Mouse (Mus musculus) small intestine, adult 2 months (tissue): ENCODE data around the gene Sept9. TPM values are rescaled to one million over a fixed set of nuclear protein-coding genes. Genes with fewer than 3 reads are reported as not detected.

ENCODE experiments used
- H3K27ac ChIP-seq: fragments of 200-500 bp; 2 replicates; pipeline ENCODE4 v1.5.1; 2012; ENCODE audit warnings: low read depth, low read length, control low read depth, inconsistent platforms; ENCODE audit not compliant: insufficient read depth
- H3K27me3 ChIP-seq: fragments of 200-500 bp; 2 replicates; pipeline ENCODE4 v1.6.1; 2012; ENCODE audit warnings: mild to moderate bottlenecking, moderate library complexity, low read length, inconsistent platforms; ENCODE audit not compliant: control insufficient read depth, insufficient read depth
- H3K36me3 ChIP-seq: fragments of 200-500 bp; 2 replicates; pipeline ENCODE4 v1.6.1; 2012; ENCODE audit warnings: mild to moderate bottlenecking, low read length, control low read depth, inconsistent platforms; ENCODE audit not compliant: control insufficient read depth, insufficient read depth
- H3K4me1 ChIP-seq: fragments of 200-500 bp; 2 replicates; pipeline ENCODE4 v1.6.1; 2012; ENCODE audit warnings: low read length, inconsistent platforms, mixed read lengths; ENCODE audit not compliant: control insufficient read depth, insufficient read depth, insufficient read length
- H3K4me3 ChIP-seq: fragments of 200-500 bp; 2 replicates; pipeline ENCODE4 v1.5.1; 2012; ENCODE audit warnings: low read depth, mild to moderate bottlenecking, control low read depth, inconsistent platforms, low read length, moderate library complexity
- CTCF ChIP-seq: fragments of 200-500 bp; IDR thresholded peaks from 2 replicates; pipeline ENCODE4 v1.5.1; 2012; ENCODE audit warnings: low read depth, mild to moderate bottlenecking, control low read depth, inconsistent platforms, low read length, moderate library complexity, mixed read lengths; ENCODE audit not compliant: insufficient replicate concordance, insufficient read length; ENCODE audit errors: extremely low read depth
- POLR2A ChIP-seq: fragments of 200-500 bp; IDR thresholded peaks from 2 replicates; pipeline ENCODE4 v1.6.1; 2012; ENCODE audit warnings: low read depth, mild to moderate bottlenecking, control low read depth, inconsistent platforms, low read length, moderate library complexity
- WGBS: fragments of 180-500 bp; shearing (Covaris S2); methylation state at CpG from one replicate; pipeline ENCODE4 v1.1.7; 2018; 5-methylcytosine and 5-hydroxymethylcytosine counted together
- polyA plus RNA-seq: library from polyadenylated mRNA; depleted of rRNA; stranded (reverse); fragments of >200 nt; gene quantifications from 2 replicates; pipeline ENCODE4 v1.2.3, GENCODE M21; 2012

Sept9 gene
- polyA plus RNA-seq, 1 experiment: 31.0 TPM

DNA sequence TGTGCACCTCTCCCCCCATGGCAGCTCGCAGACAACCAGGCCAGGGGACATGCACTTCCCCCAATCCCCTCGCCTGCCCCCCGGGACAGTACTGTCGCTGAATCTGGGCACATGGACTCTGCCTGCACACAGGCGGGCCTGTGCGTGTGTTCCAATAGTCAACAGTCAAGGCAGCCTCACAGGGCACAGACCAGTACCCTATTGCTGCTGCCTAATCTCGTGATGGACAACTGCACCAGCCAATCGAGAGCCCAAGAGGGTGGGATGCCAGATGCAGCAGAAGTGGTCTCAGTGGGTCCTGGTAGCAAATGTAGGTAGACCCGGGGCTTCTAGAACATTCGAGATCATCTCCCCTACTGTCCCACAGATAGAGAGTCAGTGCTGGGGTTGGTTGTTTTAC, 187.8 kb downstream of the Sept9 start:
- Histone ChIP-seq H3K36me3 (no peaks in the 10 kb centered on the region), H3K27me3 (peaks cover 10% of the 10 kb centered on the region; the same call in 1 of the 2 replicates), H3K4me3 (no peak overlapping the region), H3K27ac (no peak overlapping the region), H3K4me1 (peaks cover 13% of the 10 kb centered on the region)
- TF ChIP-seq CTCF: no peak
- TF ChIP-seq POLR2A: no peak
- 43% methylated on average over 10 of the region's 10 CpGs for WGBS

DNA sequence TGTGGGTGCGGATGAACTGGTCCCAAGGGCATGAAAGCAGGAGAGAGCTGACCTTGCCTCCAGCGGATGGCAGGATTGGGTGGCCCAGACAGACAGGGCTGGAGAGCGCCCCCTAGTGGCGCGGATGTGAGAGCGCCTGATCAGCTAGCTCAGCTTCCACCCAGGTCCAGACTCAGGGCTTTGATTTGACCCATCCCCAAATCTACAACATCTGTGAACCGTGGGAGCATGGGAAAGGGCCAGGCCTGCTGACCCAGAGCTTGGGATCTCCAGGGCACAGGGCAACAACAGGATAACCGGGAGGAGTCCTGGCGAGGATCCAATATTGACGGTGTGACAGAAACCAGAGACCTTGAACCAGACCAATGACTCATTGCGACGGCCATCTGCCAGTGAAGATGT, 190.5 kb downstream of the Sept9 start:
- Histone ChIP-seq H3K27ac (no peak overlapping the region), H3K4me1 (peaks cover 13% of the 10 kb centered on the region), H3K36me3 (no peaks in the 10 kb centered on the region), H3K4me3 (no peak overlapping the region), H3K27me3 (peaks cover 10% of the 10 kb centered on the region)
- 12% methylated on average over 12 of the region's 12 CpGs for WGBS
- TF ChIP-seq POLR2A: no peak
- peak; percentile 82 for TF ChIP-seq CTCF

DNA sequence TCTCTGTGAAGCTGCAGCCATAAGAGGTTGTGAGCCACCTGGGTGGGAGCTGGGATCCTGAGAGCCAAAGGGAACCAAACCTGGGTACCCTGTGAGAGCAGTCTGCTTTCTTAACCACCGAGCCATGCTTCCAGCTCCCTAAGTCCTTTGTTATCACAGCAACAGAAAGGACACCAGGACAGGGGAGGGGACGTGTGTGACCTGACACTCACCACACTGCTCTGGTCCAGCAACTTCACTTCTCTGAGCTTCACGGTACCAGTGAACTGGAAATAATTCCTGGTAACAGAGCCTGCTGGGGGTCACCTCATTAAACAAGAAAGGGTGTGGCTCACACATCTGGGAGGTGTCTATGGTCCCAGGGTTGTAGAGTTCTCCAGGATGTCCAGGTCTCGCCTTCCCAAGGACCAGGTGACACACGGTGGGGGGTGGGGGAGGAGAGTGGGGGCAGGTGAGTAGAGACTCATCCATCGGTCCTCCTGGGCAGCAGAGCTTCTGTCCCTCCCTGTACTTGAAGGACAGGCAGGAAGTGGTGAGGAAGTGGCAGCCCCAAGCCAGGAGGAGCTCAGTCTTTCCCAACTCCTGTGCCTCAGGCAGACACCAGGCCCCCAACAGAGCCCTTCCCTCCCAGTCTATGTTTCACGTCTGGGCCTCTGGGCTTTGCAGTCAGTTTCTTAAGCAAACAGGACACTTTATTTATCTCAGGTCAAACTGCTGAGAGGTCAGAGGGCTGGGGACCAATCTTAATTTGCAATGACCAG, 191.5 kb downstream of the Sept9 start:
- Histone ChIP-seq H3K36me3 (no peaks in the 10 kb centered on the region), H3K27me3 (peaks cover 15% of the 10 kb centered on the region), H3K4me1 (peaks cover 13% of the 10 kb centered on the region), H3K4me3 (no peak overlapping the region), H3K27ac (no peak overlapping the region)
- TF ChIP-seq POLR2A (no peak), CTCF (no peak)
- WGBS: 21% methylated on average over 7 of the region's 7 CpGs

DNA sequence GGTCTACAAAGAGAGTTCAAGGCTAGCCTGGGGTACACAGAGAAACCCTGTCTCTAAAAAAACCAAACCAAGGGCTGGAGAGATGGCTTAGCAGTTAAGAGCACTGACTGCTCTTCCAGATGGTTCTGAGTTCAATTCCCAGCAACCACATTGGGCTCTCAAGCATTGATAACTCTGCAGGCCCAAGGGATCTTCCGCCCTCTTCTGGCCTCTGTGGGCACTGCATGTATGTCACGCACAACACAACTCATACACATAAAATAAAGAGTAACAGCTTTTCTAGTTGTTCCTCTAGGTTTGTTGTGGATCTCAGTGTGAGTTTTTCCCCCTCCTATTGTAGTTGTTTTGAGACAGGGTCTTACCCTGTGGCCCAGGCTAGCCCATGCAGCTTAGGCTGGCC, 192.8 kb downstream of the Sept9 start:
- Histone ChIP-seq H3K4me1 (peaks cover 15% of the 10 kb centered on the region), H3K36me3 (no peaks in the 10 kb centered on the region), H3K4me3 (no peak overlapping the region), H3K27ac (no peak overlapping the region), H3K27me3 (peaks cover 15% of the 10 kb centered on the region)
- peak; percentile 57; the same call in 1 of the 2 replicates for TF ChIP-seq CTCF
- no peak for TF ChIP-seq POLR2A
- 82% methylated on average over 2 of the region's 2 CpGs for WGBS

DNA sequence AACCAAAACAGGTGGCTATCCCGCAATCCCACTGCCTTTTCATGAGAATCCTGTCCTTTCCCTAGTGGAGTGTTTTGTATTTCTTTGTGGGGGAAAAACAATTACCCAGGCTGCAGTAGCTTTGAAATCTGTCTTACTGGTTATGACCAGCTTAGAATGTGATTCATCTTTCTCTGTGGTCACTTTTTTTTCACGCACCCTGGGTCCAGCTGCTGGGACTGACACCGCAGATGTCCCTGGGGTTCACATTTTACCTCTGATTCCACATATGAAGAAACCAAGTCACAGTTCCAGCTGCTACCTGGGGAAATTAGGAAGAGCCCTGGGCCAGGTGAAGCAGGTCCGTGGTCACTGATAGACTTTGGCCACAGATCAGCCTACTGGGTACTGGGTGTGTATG, 194.3 kb downstream of the Sept9 start:
- Histone ChIP-seq H3K27me3 (peaks cover 15% of the 10 kb centered on the region), H3K4me1 (peaks cover 24% of the 10 kb centered on the region), H3K4me3 (no peak overlapping the region), H3K36me3 (no peaks in the 10 kb centered on the region), H3K27ac (no peak overlapping the region)
- 65% methylated on average over 4 of the region's 4 CpGs for WGBS
- TF ChIP-seq POLR2A (no peak), CTCF (no peak)

DNA sequence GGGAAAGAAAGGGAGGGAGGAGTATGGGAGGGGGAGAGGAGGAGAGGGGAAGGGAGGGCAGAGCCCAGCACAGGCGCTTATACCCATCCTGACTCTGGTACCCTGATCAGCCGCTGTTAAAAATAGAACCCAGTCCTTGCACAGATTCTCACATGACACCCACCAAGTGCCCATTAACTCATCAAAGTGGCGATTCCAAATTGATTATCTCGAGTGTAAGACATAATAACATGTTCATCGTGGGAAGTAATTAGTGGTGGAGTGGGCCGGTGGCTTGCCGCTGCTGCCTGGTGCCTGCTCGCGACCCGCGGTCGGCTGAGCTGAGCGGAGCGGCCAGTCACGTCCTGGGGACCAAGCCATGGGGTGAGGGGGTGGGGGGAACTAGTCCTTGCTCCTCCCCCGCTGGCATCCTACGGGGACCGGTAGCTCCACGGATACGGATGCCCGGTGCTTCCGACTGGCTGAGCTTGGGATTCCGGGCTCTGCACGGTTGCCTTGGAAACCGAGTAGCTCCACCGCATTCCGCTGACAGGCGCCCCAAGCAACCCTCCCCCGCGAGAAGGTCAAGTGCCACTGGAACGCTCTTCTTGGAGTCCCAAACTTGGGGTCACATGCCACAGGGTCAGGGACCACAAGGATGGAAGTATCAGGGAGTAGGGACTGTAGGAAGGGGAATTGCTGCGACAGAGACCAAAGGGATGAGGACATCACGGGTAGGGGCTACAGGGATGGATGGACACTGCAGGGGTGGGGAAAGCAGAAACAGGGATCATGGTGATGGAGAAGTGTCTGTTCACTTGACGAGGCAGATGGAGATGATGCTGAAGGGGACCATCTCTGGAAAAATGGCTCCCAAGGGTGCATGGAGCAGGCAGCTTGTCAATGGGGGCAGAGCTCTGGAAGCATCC, 195.0 kb downstream of the Sept9 start:
- TF ChIP-seq POLR2A (no peak), CTCF (no peak)
- peaks cover 15% of the 10 kb centered on the region for H3K27me3 ChIP-seq
- H3K36me3 ChIP-seq: no peaks in the 10 kb centered on the region
- 4% methylated on average over 34 of the region's 34 CpGs for WGBS
- no peak overlapping the region for H3K27ac ChIP-seq
- peaks cover 26% of the 10 kb centered on the region for H3K4me1 ChIP-seq
- no peak overlapping the region for H3K4me3 ChIP-seq

DNA sequence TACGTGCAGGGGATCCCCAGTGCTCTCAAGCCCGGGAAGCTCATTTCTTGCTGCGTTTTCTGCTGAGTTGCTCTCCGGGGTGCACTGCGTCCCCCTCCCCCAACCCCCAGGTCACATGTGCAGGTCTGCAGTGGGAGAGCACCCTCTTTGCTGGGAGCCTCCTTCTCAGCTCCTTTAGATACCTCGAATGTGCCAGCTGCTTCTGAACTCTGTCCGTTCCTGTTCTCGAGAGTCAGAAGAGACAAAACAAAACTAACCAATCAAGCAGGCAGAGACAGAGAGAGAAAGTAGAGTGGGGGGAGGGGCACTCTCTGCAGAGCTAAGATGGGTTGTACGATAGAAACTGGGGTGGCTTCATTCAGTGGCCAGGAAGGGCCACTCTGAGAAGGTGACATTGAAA, 195.8 kb downstream of the Sept9 start:
- no peaks in the 10 kb centered on the region for H3K36me3 ChIP-seq
- peaks cover 23% of the 10 kb centered on the region for H3K4me1 ChIP-seq
- H3K27ac ChIP-seq: no peak overlapping the region
- H3K4me3 ChIP-seq: no peak overlapping the region
- peaks cover 19% of the 10 kb centered on the region for H3K27me3 ChIP-seq
- no peak for TF ChIP-seq CTCF
- WGBS: 12% methylated on average over 9 of the region's 9 CpGs

DNA sequence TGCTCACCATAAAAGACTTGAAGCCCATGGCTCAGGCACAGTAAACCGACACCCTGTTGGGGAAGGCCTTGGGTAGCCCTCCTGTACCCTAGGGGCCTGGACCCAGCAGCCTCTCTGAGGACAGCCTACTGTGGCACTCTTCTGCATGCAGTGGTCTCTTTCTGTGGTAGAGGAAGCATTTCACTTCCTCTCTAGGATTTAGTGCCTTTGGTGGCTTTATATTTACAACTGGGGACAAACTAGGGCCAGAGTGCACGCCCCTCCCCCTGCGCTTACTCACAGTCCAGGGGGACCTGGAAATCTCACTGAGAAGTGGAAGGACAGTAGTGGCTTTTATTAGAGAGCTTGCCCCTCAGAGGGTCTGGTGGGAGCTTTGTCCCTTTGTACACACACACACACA, 197.5 kb downstream of the Sept9 start:
- H3K27ac ChIP-seq: no peak overlapping the region
- TF ChIP-seq CTCF (no peak), POLR2A (no peak)
- H3K36me3 ChIP-seq: no peaks in the 10 kb centered on the region
- 77% methylated on average over 3 of the region's 3 CpGs for WGBS
- peaks cover 21% of the 10 kb centered on the region for H3K27me3 ChIP-seq
- peaks cover 17% of the 10 kb centered on the region for H3K4me1 ChIP-seq
- no peak overlapping the region for H3K4me3 ChIP-seq
